Mouse (Mus musculus): ENCODE results near the gene Oxsm.

- TF ChIP-seq MYOG (IDR thresholded peaks at IDR 0.05; ENCODE audit: control insufficient read depth in 1 of 3, insufficient read depth in 1 of 3, insufficient read length in 2 of 3, low read depth in 2 of 3) (no peak), POLR2A (IDR thresholded peaks at IDR 0.05; ENCODE audit: insufficient read length, low read depth) (no peak), TCF12 (IDR thresholded peaks at IDR 0.05; ENCODE audit: insufficient read depth, poor library complexity, severe bottlenecking) (no peak), CEBPB (IDR thresholded peaks at IDR 0.05; ENCODE audit: insufficient read depth, poor library complexity, severe bottlenecking) (no peak), REST (IDR thresholded peaks at IDR 0.05; ENCODE audit: insufficient read depth, insufficient read length) (no peak), USF1 (IDR thresholded peaks at IDR 0.05; ENCODE audit: low read depth) (no peak), MYOD1 (IDR thresholded peaks at IDR 0.05; ENCODE audit: control insufficient read depth in 1 of 3, insufficient read length in 2 of 3, low read depth in 2 of 3) (no peak), E2F4 (IDR thresholded peaks at IDR 0.05; ENCODE audit: insufficient read depth) (no peak)
Measured at GRCm38 (mm10) chr14:16242193-16242815, 7.3 kb downstream of the Oxsm start.

All from myocyte (in vitro differentiated cells).